Mouse (Mus musculus) thymus, adult 2 months (tissue): ENCODE measurements at regions not wholly inside any gene's neighbourhood (a gene's known extent, or its start where the extent isn't known, plus 50 kb on each side); places are given as distances from the start of the nearest gene placed in this dataset.

Source experiments
- CTCF ChIP-seq: fragments of 200-500 bp; IDR thresholded peaks from 2 replicates; pipeline ENCODE4 v1.5.1; 2012; ENCODE audit warnings: mild to moderate bottlenecking, control low read depth, low read length, moderate library complexity, borderline replicate concordance; ENCODE audit not compliant: control insufficient read depth, poor library complexity, insufficient read depth; ENCODE audit errors: extremely low read depth
- POLR2A ChIP-seq: fragments of 200-500 bp; IDR thresholded peaks from 2 replicates; pipeline ENCODE4 v1.6.1; 2012; ENCODE audit warnings: mild to moderate bottlenecking, low read length, control low read depth, moderate library complexity; ENCODE audit not compliant: control insufficient read depth, poor library complexity, insufficient read depth; ENCODE audit errors: extremely low read depth

- TF ChIP-seq CTCF (no peak), POLR2A (no peak)
Measured at GRCm38 (mm10) chr4:87650837-87651236, 382.3 kb downstream of the Mllt3 start.
